Mouse (Mus musculus) kidney, embryonic 16.5 days (tissue): Measurements from ENCODE around the gene Ppif. TPM values are rescaled to one million over a fixed set of nuclear protein-coding genes. Genes with fewer than 3 reads are reported as not detected.
A peak's percentile ranks its signal among the peaks of the same experiment; 100 is the strongest.

Source experiments
- ATAC-seq: fragments of 200-750 bp; cut with Nextera tagmentation; 2 replicates; pipeline ENCODE4 v1.8.0; 2017; ENCODE audit warnings: moderate TSS enrichment; ENCODE audit not compliant: low FRiP score, low TSS enrichment
- H3K27ac ChIP-seq: fragments of 300-500 bp; sonication (generic); 2 replicates; pipeline ENCODE4 v1.5.1; 2014; ENCODE audit warnings: low read length
- H3K27me3 ChIP-seq: fragments of 300-500 bp; sonication (generic); 2 replicates; pipeline ENCODE4 v1.6.1; 2014; ENCODE audit warnings: low read length, control low read depth, mixed read lengths; ENCODE audit not compliant: insufficient read depth
- H3K36me3 ChIP-seq: fragments of 300-500 bp; sonication (generic); 2 replicates; pipeline ENCODE4 v1.6.1; 2014; ENCODE audit warnings: low read length, control low read depth, mixed read lengths; ENCODE audit not compliant: insufficient read depth
- H3K4me1 ChIP-seq: fragments of 300-500 bp; sonication (generic); 2 replicates; pipeline ENCODE4 v1.6.1; 2014; ENCODE audit warnings: low read length, control low read depth, mixed read lengths; ENCODE audit not compliant: insufficient read depth
- H3K4me2 ChIP-seq: fragments of 300-500 bp; sonication (generic); replicated peaks from 2 replicates; pipeline ENCODE4 v1.6.1; 2014; ENCODE audit warnings: low read depth, low read length
- H3K4me3 ChIP-seq: fragments of 300-500 bp; sonication (generic); 2 replicates; pipeline ENCODE4 v1.5.1; 2014; ENCODE audit warnings: mild to moderate bottlenecking, low read length
- H3K9ac ChIP-seq: fragments of 300-500 bp; sonication (generic); replicated peaks from 2 replicates; pipeline ENCODE4 v1.6.1; 2014; ENCODE audit warnings: low read length
- H3K9me3 ChIP-seq: fragments of 300-500 bp; sonication (generic); 2 replicates; pipeline ENCODE4 v1.6.1; 2016; ENCODE audit warnings: low read length, control low read depth
- WGBS: fragments of 180-500 bp; shearing (Covaris S2); extraction: QIAGEN DNeasy Blood & Tissue Kit; methylation state at CpG from one replicate; pipeline ENCODE4 v1.1.7; 2014; 5-methylcytosine and 5-hydroxymethylcytosine counted together
- polyA plus RNA-seq: library from polyadenylated mRNA; unstranded; fragments of >200 nt; fragmentation: Nextera tagmentation; extraction: Ambion mirVana; gene quantifications from 2 replicates; pipeline ENCODE4 v1.2.1, GENCODE M21; 2015

Gene Ppif
- polyA plus RNA-seq, 1 experiment from 2014 or later: 42.4 TPM

DNA sequence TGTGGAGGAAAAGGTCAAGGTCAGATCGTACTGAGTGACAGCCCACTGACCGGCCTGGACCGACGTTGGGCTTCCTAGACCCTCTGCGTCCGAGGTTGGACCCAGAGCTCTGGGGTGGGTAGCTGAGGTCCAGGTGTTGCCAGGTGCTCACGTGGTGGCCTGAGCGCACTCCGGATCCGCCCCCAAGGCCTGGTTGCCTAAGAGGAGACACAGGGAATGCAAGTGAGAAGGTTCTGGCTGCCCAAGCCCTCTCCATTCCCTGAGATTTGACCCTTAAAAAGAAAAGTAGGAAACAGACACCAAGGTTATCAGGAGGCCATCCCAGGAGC, 579 bp downstream of the Ppif start:
- Histone ChIP-seq H3K4me1 (peaks cover 24% of the 10 kb centered on the region), H3K4me3 (peak overlapping the region; percentile 89), H3K36me3 (peaks cover 22% of the 10 kb centered on the region), H3K27ac (peak overlapping the region; percentile 62; the same call in 1 of the 2 replicates), H3K9ac (peak overlapping the region; percentile 87), H3K9me3 (no peaks in the 10 kb centered on the region), H3K4me2 (peak overlapping the region; percentile 91), H3K27me3 (no peaks in the 10 kb centered on the region)
- WGBS: under 1% methylated on average over 10 of the region's 10 CpGs
- peak; percentile 58 for ATAC-seq

DNA sequence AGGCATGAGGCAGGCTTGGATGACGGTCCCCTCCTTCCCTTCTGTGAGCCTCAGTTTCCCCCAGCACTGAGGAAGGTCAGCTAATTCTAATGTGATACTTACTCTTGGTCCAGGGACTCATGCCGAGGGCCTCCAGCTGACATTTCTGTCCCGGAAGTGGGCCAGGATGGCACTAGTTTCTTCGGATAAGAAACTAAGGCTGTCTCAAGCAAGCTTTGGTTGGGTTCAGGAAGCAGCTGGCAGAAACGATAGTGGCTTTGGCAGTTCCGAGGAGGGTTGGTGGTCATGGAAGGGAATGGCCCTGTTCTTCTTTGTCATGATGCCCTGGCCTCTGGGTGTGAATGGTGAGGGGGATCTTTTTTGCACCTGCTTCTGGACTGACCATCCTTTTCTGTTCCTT, 1.1 kb downstream of the Ppif start:
- no peak for ATAC-seq
- Histone ChIP-seq H3K4me1 (peaks cover 24% of the 10 kb centered on the region), H3K9ac (peak overlapping the region; percentile 87), H3K27me3 (no peaks in the 10 kb centered on the region), H3K27ac (no peak overlapping the region), H3K4me3 (peak overlapping the region; percentile 89), H3K4me2 (peak overlapping the region; percentile 91), H3K9me3 (no peaks in the 10 kb centered on the region), H3K36me3 (peaks cover 27% of the 10 kb centered on the region)
- WGBS: 50% methylated on average over 6 of the region's 6 CpGs

DNA sequence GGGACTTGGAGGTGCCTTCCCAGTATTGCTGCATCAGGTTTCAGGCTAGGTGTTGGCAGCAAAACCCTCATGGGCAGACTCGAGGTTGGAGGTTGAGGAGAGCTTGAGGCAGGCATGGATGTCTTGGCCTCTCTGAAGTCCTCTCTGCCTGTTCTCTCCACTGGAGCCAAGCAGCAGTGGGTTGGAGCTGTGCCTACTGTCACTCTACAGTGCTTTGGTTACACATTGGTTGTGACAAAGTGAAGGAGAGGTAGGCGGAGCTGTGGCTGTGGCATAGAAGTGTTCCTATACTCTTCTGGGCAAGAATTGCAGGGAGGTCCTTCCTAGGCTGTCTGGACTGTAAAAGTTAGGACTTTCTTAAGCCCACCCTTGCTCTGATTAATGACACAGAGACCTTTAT, 2.4 kb downstream of the Ppif start:
- Histone ChIP-seq H3K27me3 (no peaks in the 10 kb centered on the region), H3K27ac (no peak overlapping the region), H3K4me1 (peaks cover 24% of the 10 kb centered on the region), H3K36me3 (peaks cover 27% of the 10 kb centered on the region), H3K4me3 (no peak overlapping the region), H3K4me2 (no peak overlapping the region), H3K9ac (no peak overlapping the region), H3K9me3 (no peaks in the 10 kb centered on the region)
- WGBS: 71% methylated on average over 2 of the region's 2 CpGs
- no peak for ATAC-seq

DNA sequence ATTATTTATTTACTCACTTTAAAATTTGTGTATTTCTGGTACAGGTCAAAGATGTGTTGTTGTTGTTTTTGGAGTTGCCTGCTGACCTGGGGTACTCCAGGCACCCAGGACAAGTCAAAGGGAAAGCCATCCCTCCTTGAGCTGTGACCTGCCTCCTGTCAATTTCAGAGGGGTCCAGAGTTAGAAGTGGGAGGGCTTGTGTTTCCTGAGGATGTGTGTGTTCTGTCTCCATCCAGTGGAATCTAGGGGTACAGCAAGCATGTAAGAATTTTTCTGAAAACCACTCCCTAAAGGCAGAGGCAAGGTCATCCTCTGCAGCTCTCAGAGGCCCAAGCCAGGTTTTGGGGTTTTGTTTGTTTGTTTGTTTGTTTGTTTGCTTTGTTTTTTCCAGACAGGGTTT, 8.0 kb downstream of the Ppif start:
- H3K4me3 ChIP-seq: no peak overlapping the region
- H3K9ac ChIP-seq: no peak overlapping the region
- H3K36me3 ChIP-seq: peaks cover 27% of the 10 kb centered on the region
- no peak overlapping the region for H3K27ac ChIP-seq
- H3K9me3 ChIP-seq: no peaks in the 10 kb centered on the region
- no peak overlapping the region for H3K4me2 ChIP-seq
- peak; percentile 66; the same call in 1 of the 2 replicates for ATAC-seq
- H3K4me1 ChIP-seq: no peaks in the 10 kb centered on the region; the same call in 1 of the 2 replicates
- H3K27me3 ChIP-seq: no peaks in the 10 kb centered on the region

DNA sequence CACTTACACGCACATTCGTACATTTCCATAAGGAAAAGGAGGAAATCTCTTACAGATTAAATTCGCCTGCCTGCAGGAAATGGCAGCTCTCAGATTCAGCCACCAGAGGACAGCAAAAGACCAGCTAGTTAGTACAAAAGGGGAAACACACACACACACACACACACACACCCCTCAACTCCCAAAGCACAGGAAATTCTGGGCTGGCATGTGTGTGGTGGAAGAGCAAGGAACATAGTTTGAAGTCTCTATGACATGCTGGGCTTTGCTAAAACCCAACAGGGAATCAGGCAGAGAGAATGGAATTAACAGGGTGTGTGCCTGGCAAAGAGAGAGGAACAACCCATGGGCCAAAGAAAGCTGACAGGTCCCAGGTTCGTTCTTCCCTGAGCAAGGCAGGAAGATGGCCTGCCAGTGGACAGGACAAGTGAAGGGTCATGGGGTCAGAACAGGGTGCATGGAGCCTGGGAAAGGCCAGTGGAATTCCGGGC, 13.8 kb downstream of the Ppif start:
- Histone ChIP-seq H3K27me3 (no peaks in the 10 kb centered on the region), H3K9ac (no peak overlapping the region), H3K27ac (peak overlapping the region; percentile 48), H3K4me2 (no peak overlapping the region), H3K4me1 (peaks cover 44% of the 10 kb centered on the region), H3K4me3 (no peak overlapping the region), H3K36me3 (no peaks in the 10 kb centered on the region), H3K9me3 (no peaks in the 10 kb centered on the region)
- no peak for ATAC-seq
- 53% methylated on average over 5 of the region's 5 CpGs for WGBS

DNA sequence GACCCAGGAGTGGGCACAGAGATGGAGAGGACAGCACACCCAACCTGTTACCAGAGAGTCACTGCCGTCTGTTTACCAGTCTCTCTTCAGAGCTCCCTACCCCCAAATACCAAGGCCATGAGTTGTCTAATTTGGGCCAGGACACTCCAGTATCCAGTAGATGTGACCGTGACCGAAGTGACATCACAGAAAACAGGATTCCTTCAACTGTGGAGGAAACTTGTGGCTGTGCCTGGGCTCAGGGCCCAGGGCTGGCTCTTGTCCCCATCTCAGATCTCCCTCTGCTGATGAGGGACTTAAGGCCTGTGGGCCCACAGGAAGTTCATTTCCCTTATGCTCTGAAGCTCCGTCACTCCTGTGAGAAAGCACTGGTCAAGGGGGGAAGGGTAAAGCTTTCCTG, 14.5 kb downstream of the Ppif start:
- Histone ChIP-seq H3K9me3 (no peaks in the 10 kb centered on the region), H3K4me1 (peaks cover 44% of the 10 kb centered on the region), H3K36me3 (no peaks in the 10 kb centered on the region), H3K4me2 (no peak overlapping the region), H3K9ac (0 out of 2 replicates have a peak overlapping the region, but pooled peaks have one; percentile 1), H3K4me3 (no peak overlapping the region), H3K27me3 (no peaks in the 10 kb centered on the region), H3K27ac (peak overlapping the region; percentile 48)
- ATAC-seq: no peak
- WGBS: 63% methylated on average over 4 of the region's 4 CpGs

DNA sequence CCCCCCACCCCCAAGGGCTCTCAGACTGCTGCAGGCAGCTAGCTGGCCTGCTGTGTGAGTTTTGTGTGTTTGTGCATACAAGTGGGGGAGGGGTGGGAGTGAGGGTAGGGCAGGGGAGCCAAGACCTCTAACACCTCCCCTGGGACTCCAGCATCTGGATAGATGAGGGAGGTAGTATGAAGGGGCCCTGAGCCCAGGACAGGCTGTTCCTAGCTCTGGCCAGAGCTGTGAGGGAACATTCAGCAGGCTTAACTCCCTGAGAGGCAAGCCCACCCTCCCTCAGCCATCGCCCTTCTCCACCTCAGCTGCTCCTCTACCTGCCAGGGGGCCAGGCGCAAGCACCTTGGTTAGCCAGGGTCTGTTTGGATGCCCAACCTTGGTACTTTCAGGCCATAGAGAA, 15.0 kb downstream of the Ppif start:
- Histone ChIP-seq H3K27me3 (no peaks in the 10 kb centered on the region), H3K9ac (peak overlapping the region; percentile 1; the same call in 1 of the 2 replicates), H3K4me3 (no peak overlapping the region), H3K36me3 (no peaks in the 10 kb centered on the region), H3K4me1 (peaks cover 44% of the 10 kb centered on the region), H3K27ac (peak overlapping the region; percentile 48), H3K4me2 (no peak overlapping the region), H3K9me3 (no peaks in the 10 kb centered on the region)
- 94% methylated on average over 2 of the region's 2 CpGs for WGBS
- ATAC-seq: peak; percentile 21; the same call in 1 of the 2 replicates

- no peak overlapping the region for H3K4me3 ChIP-seq
- 39% methylated on average over 4 of the region's 4 CpGs for WGBS
- peak overlapping the region; percentile 7; the same call in 1 of the 2 replicates for H3K27ac ChIP-seq
- no peak for ATAC-seq
- H3K4me2 ChIP-seq: no peak overlapping the region
- no peaks in the 10 kb centered on the region for H3K36me3 ChIP-seq
- H3K27me3 ChIP-seq: no peaks in the 10 kb centered on the region
- no peak overlapping the region for H3K9ac ChIP-seq
- H3K4me1 ChIP-seq: peaks cover 44% of the 10 kb centered on the region
- H3K9me3 ChIP-seq: no peaks in the 10 kb centered on the region
Measured at GRCm38 (mm10) chr14:25710073-25710472, 16.1 kb downstream of the Ppif start.

DNA sequence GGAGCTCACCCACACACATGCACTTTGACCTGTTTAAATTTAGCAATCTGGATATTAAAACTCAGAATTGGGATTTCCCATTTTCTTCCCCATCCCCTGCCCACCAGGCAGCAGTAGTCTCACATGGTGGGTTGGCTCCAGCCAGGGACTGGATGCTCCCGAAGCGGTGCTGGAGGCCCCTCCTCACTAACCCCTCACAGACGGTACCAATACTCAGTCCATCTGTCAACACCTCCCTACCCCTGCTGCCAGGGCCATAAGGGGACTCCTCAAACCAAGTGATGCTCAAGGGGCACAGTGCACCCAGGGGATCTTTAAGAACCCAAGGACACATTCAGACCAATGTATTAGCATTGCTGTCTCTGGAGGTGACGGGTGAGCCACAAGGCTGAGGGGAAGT, 16.7 kb downstream of the Ppif start:
- Histone ChIP-seq H3K9ac (no peak overlapping the region), H3K9me3 (no peaks in the 10 kb centered on the region), H3K36me3 (no peaks in the 10 kb centered on the region), H3K27me3 (no peaks in the 10 kb centered on the region), H3K4me3 (no peak overlapping the region), H3K4me1 (peaks cover 44% of the 10 kb centered on the region), H3K27ac (peak overlapping the region; percentile 64), H3K4me2 (no peak overlapping the region)
- no peak for ATAC-seq
- WGBS: 66% methylated on average over 4 of the region's 4 CpGs

DNA sequence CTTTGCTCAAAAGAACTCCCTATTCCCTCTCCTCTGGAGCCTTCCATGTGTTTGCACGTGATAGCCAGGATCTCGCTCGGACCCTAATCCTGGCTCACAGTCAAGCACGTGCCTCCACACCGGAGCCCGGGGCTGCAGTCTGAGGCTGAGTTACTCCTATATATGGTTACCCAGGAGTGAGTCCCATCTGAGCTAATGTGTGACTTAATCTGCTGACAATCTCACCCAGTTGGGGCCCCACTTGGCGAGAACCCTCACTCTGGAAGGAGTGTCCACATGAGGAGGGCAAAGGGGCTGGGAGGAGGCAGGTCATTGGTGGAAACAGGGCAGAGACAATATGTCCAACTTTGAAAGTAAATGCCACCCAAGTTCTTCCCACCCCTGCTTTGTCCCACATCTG, 17.2 kb downstream of the Ppif start:
- H3K27me3 ChIP-seq: no peaks in the 10 kb centered on the region
- 28% methylated on average over 7 of the region's 7 CpGs for WGBS
- peak; percentile 66 for ATAC-seq
- H3K4me1 ChIP-seq: peaks cover 44% of the 10 kb centered on the region
- no peak overlapping the region for H3K4me3 ChIP-seq
- H3K36me3 ChIP-seq: no peaks in the 10 kb centered on the region
- 0 out of 2 replicates have a peak overlapping the region, but pooled peaks have one; percentile 3 for H3K9ac ChIP-seq
- H3K9me3 ChIP-seq: no peaks in the 10 kb centered on the region
- peak overlapping the region; percentile 37 for H3K4me2 ChIP-seq
- peak overlapping the region; percentile 64 for H3K27ac ChIP-seq
